Mouse (Mus musculus) liver, embryonic 16.5 days (tissue): ENCODE results near the gene Babam1. TPM values are rescaled to one million over a fixed set of nuclear protein-coding genes. Genes with fewer than 3 reads are reported as not detected.
"Not testable (repeated sequence)": the region's sequence is repeated elsewhere in the genome, so short reads cannot be mapped to it uniquely, and the experiment has no call there.

Experiments
- ATAC-seq: fragments of 200-750 bp; cut with Nextera tagmentation; 2 replicates; pipeline ENCODE4 v1.8.0; 2017; ENCODE audit warnings: low read depth, mild to moderate bottlenecking, moderate number of reproducible peaks, moderate library complexity
- H3K27ac ChIP-seq: fragments of 300-500 bp; sonication (generic); 2 replicates; pipeline ENCODE4 v1.5.1; 2014; ENCODE audit warnings: mild to moderate bottlenecking, low read length
- H3K27me3 ChIP-seq: fragments of 300-500 bp; sonication (generic); 2 replicates; pipeline ENCODE4 v1.6.1; 2014; ENCODE audit warnings: low read depth, low read length, mixed read lengths; ENCODE audit not compliant: control insufficient read depth, insufficient read depth
- H3K36me3 ChIP-seq: fragments of 300-500 bp; sonication (generic); 2 replicates; pipeline ENCODE4 v1.6.1; 2014; ENCODE audit warnings: mild to moderate bottlenecking; ENCODE audit not compliant: control insufficient read depth, insufficient read depth
- H3K4me1 ChIP-seq: fragments of 300-500 bp; sonication (generic); 2 replicates; pipeline ENCODE4 v1.6.1; 2014; ENCODE audit warnings: low read depth, low read length, mixed read lengths; ENCODE audit not compliant: control insufficient read depth
- H3K4me2 ChIP-seq: fragments of 300-500 bp; sonication (generic); 2 replicates; pipeline ENCODE4 v1.6.1; 2014; ENCODE audit warnings: low read depth, low read length, mixed read lengths
- H3K4me3 ChIP-seq: fragments of 300-500 bp; sonication (generic); 2 replicates; pipeline ENCODE4 v1.5.1; 2014; ENCODE audit warnings: low read depth, mild to moderate bottlenecking, low read length
- H3K9ac ChIP-seq: fragments of 300-500 bp; sonication (generic); 2 replicates; pipeline ENCODE4 v1.6.1; 2014; ENCODE audit warnings: low read depth, low read length
- H3K9me3 ChIP-seq: fragments of 300-500 bp; sonication (generic); replicated peaks from 2 replicates; pipeline ENCODE4 v1.6.1; 2016; ENCODE audit warnings: low read length; ENCODE audit not compliant: control insufficient read depth
- WGBS: fragments of 180-500 bp; shearing (Covaris S2); extraction: QIAGEN DNeasy Blood & Tissue Kit; methylation state at CpG from one replicate; pipeline ENCODE4 v1.1.7; 2014; ENCODE audit not compliant: insufficient replicate concordance; 5-methylcytosine and 5-hydroxymethylcytosine counted together
- polyA plus RNA-seq: library from polyadenylated mRNA; unstranded; fragments of >200 nt; fragmentation: Nextera tagmentation; extraction: Ambion mirVana; gene quantifications from 2 replicates; pipeline ENCODE4 v1.2.1, GENCODE M21; 2015

Gene Babam1
- polyA plus RNA-seq, 1 experiment from 2014 or later = 48.2 TPM

DNA sequence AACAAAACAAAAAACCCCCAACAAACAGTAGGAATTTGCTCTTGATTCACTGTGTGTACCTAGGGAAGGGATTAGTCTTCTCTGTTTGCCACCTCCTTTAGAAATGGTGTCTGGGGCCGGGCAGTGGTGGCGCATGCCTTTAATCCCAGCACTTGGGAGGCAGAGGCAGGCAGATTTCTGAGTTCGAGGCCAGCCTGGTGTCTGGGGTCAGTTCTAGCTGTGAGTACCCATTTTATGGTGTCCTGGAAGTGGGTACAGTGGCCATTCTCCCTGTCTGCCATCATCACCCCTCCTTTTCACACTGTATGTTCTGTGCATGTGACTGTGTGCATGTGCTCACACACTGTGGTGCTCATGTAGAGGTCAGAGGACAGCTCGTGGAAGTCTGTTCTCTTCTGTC, 11.6 kb downstream of the Babam1 start:
- H3K9me3 ChIP-seq = no peaks in the 10 kb centered on the region
- peaks cover 23% of the 10 kb centered on the region for H3K4me1 ChIP-seq
- no peaks in the 10 kb centered on the region for H3K27me3 ChIP-seq
- H3K4me3 ChIP-seq = no peak overlapping the region
- no peak overlapping the region for H3K9ac ChIP-seq
- no peak overlapping the region for H3K4me2 ChIP-seq
- 90% methylated on average over 4 of the region's 4 CpGs for WGBS
- no peak for ATAC-seq
- no peak overlapping the region for H3K27ac ChIP-seq
- H3K36me3 ChIP-seq = peaks cover 30% of the 10 kb centered on the region

DNA sequence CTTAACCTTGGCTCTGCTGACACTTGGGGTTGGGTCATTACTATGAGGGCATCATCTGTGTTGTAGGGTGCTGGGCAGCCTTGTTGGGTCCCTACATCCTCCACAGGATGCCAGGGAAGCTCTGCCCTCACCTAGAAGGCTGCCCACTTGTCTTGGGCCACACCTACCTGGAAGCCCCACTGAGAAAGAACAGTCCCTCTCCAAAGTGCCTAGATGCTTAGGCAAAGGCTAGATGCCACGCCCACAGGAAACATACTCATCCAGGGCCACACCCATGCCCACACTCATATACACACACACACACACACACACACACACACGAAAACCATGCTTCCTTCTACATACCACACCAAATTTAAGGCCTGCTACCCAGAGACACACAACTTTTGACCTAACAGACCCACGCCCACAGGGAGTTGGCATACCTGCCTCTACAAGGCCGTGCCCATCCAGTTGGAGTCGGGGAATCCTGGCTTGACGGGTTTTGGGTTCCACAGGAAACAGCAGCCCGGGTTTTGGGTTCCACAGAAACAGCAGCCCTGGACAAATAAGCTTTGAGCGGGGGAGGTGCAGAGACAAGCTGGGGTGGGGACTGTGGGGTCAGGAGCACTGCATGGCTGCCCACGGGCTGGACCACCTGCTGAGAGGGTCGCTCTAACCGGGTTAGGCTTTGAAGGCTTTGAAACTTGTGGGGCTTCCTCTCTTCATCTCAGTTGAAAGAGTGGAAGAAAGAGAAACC, 15.0 kb downstream of the Babam1 start:
- Histone ChIP-seq H3K27ac (no peak overlapping the region), H3K9ac (no peak overlapping the region), H3K4me2 (no peak overlapping the region), H3K27me3 (no peaks in the 10 kb centered on the region; the same call in 1 of the 2 replicates), H3K4me1 (peaks cover 11% of the 10 kb centered on the region), H3K9me3 (no peaks in the 10 kb centered on the region), H3K36me3 (peaks cover 30% of the 10 kb centered on the region), H3K4me3 (no peak overlapping the region)
- 41% methylated on average over 11 of the region's 11 CpGs for WGBS
- ATAC-seq = no peak

DNA sequence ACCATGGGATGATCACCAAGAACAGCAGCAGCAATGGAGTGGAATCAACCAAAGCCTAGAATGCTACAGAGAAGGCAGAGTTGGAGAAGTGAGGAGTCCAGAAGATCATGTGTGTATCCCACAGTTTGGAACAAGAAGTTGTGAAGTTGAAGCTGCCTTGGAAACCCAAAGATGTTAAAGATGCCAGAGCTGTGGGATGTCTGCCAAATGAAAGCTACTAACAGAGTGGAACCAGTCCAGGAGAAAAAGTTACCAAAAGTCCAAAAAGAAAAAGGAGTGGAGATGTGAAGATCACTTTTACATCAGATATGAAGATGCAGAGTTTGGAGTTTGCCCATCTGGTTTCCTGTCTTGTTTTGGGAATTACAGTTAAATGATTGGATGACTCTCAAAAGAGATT, 25.5 kb downstream of the Babam1 start:
- H3K4me1 ChIP-seq = no peaks in the 10 kb centered on the region
- no peak overlapping the region for H3K4me3 ChIP-seq
- no peak overlapping the region for H3K27ac ChIP-seq
- ATAC-seq = no peak
- H3K9ac ChIP-seq = no peak overlapping the region
- H3K27me3 ChIP-seq = no peaks in the 10 kb centered on the region
- no peak overlapping the region for H3K4me2 ChIP-seq
- H3K9me3 ChIP-seq = no peaks in the 10 kb centered on the region; the same call in 1 of the 2 replicates
- H3K36me3 ChIP-seq = no peaks in the 10 kb centered on the region

DNA sequence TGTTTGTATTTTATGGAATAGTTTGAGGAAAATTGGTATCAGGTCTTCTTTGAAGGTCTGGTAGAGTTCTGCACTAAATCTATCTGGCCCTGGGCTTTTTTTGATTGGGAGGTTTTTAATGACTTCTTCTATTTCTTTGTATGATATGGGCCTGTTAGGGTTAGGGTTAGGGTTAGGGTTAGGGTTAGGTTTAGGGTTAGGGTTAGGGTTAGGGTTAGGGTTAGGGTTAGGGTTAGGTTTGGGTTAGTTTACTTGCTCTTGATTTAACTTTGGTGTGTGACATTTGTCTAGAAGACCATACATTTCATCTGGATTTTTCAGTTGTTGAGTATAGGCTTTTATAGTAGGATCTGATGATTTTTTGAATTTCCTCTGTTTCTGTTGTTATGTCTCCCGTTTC, 36.3 kb downstream of the Babam1 start:
- not testable (repeated sequence) for H3K27ac ChIP-seq, H3K4me3 ChIP-seq, H3K27me3 ChIP-seq, H3K9ac ChIP-seq, H3K4me1 ChIP-seq, H3K9me3 ChIP-seq, H3K36me3 ChIP-seq, H3K4me2 ChIP-seq, ATAC-seq
- WGBS = 59% methylated on average over 1 of the region's 1 CpGs

DNA sequence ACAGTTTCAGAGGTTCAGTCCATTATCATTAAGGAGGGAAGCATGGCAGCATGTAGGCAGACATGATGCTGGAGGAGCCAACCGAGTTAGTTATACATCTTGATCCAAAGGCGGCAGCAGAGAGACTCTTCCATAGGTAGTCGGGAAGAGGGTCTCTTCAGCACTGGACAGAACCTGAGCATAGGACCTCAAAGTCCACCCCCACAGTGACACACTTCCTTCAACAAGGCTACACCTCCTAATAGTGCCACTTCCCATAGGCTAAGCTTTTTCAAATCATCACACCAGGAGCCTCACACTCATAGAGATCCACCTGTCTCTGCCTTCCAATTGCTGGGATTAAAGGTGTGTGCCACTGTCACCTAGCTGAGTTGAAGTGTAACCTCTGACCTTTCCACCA, 40.4 kb downstream of the Babam1 start:
- no peaks in the 10 kb centered on the region; the same call in 1 of the 2 replicates for H3K27me3 ChIP-seq
- no peak overlapping the region for H3K27ac ChIP-seq
- no peaks in the 10 kb centered on the region for H3K4me1 ChIP-seq
- no peak overlapping the region for H3K4me3 ChIP-seq
- no peaks in the 10 kb centered on the region for H3K9me3 ChIP-seq
- no peak overlapping the region for H3K9ac ChIP-seq
- H3K36me3 ChIP-seq = no peaks in the 10 kb centered on the region
- ATAC-seq = no peak
- 42% methylated on average over 3 of the region's 3 CpGs for WGBS
- H3K4me2 ChIP-seq = no peak overlapping the region

DNA sequence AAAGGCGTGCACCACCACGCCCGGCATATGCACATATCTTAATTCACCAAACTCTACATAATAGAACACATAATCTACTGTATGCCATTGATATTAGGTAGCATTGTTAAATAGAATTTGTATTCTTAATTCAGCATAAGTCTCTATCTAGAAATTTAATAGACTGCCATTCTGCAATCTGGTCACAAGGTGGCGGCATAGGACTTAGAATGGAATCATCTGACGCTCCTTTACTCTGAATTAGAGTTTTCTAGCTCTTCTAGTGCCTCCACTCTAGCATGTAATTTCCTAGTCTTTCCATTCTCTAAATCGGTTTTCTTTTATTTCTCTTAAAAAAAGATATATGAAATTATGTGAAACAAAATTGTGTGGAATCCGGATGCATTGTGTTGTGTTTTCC, 44.7 kb downstream of the Babam1 start:
- Histone ChIP-seq H3K9ac (no peak overlapping the region), H3K4me1 (no peaks in the 10 kb centered on the region), H3K27ac (no peak overlapping the region), H3K9me3 (no peaks in the 10 kb centered on the region), H3K27me3 (no peaks in the 10 kb centered on the region; the same call in 1 of the 2 replicates), H3K36me3 (no peaks in the 10 kb centered on the region), H3K4me2 (no peak overlapping the region), H3K4me3 (no peak overlapping the region)
- WGBS = 0% methylated on average over 7 of the region's 7 CpGs
- no peak for ATAC-seq

DNA sequence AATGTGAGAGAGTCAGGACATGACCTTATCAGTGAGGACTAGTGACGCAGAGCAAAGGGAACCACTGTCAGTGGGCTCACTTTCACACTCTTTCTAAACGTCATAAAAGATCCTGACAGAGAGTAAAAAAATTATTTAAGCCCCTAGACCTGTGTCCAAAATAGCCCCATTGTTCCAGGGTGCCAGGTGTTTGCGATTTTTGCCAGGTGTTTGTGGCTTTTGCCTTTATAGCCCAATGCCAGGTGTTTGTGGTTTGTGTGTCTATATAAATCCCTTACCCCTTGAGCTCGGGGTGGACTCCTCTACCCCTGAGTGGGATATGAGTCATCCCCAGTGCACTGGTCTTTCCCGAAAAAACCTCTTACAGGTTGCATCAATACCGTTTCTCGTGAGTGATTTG, 48.4 kb downstream of the Babam1 start:
- H3K4me3 ChIP-seq = no peak overlapping the region
- ATAC-seq = no peak
- H3K9ac ChIP-seq = no peak overlapping the region
- H3K27ac ChIP-seq = no peak overlapping the region
- H3K4me1 ChIP-seq = no peaks in the 10 kb centered on the region
- H3K27me3 ChIP-seq = no peaks in the 10 kb centered on the region; the same call in 1 of the 2 replicates
- H3K4me2 ChIP-seq = no peak overlapping the region
- H3K9me3 ChIP-seq = no peaks in the 10 kb centered on the region
- no peaks in the 10 kb centered on the region for H3K36me3 ChIP-seq
- WGBS = 55% methylated on average over 7 of the region's 7 CpGs

DNA sequence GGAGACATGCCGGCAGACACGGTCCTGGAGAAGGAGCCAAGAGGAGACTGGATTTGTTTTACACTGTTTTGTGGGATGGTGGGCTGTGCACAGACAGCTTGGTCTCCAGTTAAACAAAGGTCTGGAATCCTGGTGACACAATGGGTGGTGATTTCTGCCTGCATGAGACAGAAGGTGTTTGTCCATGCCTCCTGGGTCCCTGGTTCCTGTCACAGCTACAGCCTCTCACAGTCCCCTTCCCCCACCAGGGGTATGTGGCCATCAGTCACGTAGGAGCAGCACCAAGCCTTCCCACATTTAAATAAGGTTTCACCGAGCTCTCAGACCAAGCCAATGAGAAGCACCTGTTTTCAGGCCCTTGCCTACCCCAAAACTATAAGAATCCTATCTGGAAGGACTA, 54.7 kb downstream of the Babam1 start:
- no peaks in the 10 kb centered on the region for H3K36me3 ChIP-seq
- WGBS = 63% methylated on average over 4 of the region's 4 CpGs
- no peak overlapping the region for H3K27ac ChIP-seq
- no peaks in the 10 kb centered on the region for H3K4me1 ChIP-seq
- H3K27me3 ChIP-seq = no peaks in the 10 kb centered on the region
- H3K9ac ChIP-seq = no peak overlapping the region
- H3K4me2 ChIP-seq = no peak overlapping the region
- ATAC-seq = no peak
- H3K4me3 ChIP-seq = no peak overlapping the region
- H3K9me3 ChIP-seq = no peaks in the 10 kb centered on the region

DNA sequence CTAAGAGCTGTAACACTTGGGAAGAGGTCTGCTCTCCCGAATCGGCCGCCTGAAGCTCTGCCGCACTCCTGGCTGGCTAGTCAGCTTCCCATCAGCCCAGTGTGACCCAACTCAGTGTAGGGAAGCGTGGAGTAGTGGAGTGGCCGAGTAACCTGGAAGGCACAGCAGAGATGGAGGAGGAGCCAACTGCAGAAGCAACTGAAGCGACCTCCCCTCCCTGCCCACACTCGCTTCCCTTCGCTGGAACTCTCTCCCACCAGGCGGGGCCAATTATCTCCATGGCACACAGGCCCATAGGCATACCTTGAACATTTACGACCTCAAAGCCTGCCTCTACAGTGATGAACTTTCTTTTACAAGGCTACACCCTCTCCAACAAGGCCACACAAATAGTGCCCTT, 55.1 kb downstream of the Babam1 start:
- no peak for ATAC-seq
- Histone ChIP-seq H3K36me3 (no peaks in the 10 kb centered on the region), H3K9ac (no peak overlapping the region), H3K4me1 (peaks cover under 1% of the 10 kb centered on the region; the same call in 1 of the 2 replicates), H3K4me3 (no peak overlapping the region), H3K27me3 (no peaks in the 10 kb centered on the region), H3K27ac (no peak overlapping the region), H3K4me2 (no peak overlapping the region), H3K9me3 (no peaks in the 10 kb centered on the region)
- 47% methylated on average over 11 of the region's 11 CpGs for WGBS
